Mouse (Mus musculus) spleen, adult 2 months (tissue): ENCODE results near the gene Kmt5a.

ENCODE experiments used
- CTCF ChIP-seq: fragments of 200-500 bp; IDR thresholded peaks from 2 replicates; pipeline ENCODE4 v1.5.1; 2011; ENCODE audit warnings: mild to moderate bottlenecking, inconsistent platforms; ENCODE audit not compliant: insufficient read depth, insufficient read length, insufficient replicate concordance; ENCODE audit errors: extremely low read depth
- POLR2A ChIP-seq: fragments of 200-500 bp; IDR thresholded peaks from 2 replicates; pipeline ENCODE4 v1.6.1; 2011; ENCODE audit warnings: low read depth, low read length, inconsistent platforms

DNA sequence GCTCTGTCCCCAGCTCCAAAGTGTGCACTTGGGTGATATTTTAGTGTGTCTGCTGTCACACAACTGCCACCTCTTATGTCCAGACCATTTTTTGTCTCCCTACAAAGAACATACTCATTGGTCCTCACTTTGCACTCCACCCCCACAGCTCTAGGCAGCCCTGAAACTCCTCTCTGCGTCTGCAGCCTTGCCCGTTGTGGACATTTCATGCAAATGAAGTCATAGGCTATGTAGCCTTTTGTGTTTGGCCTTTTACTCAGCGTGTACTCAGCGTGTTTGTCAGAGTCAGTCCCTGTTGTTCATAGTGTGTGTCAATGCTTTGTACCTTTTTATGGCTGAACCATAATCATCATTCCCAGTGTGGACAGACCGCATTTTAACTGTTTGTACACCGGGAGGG lies 9.8 kb downstream of the Kmt5a start:
- TF ChIP-seq POLR2A (no peak), CTCF (no peak)
